Mouse (Mus musculus) heart, postnatal 0 days (tissue): ENCODE data around the gene Ngf. TPM values are rescaled to one million over a fixed set of nuclear protein-coding genes. Genes with fewer than 3 reads are reported as not detected.
A peak's percentile ranks its signal among the peaks of the same experiment; 100 is the strongest.

Experiments
- ATAC-seq: fragments of 200-750 bp; cut with Nextera tagmentation; 2 replicates; pipeline ENCODE4 v1.8.0; 2017; ENCODE audit warnings: low read depth, moderate number of reproducible peaks, moderate library complexity; ENCODE audit not compliant: insufficient read depth
- DNase-seq: peaks from one replicate; pipeline ENCODE4 v3.0.0-alpha.2; 2016; ENCODE audit warnings: low spot score
- H3K27ac ChIP-seq: fragments of 300-500 bp; sonication (generic); 2 replicates; pipeline ENCODE4 v1.5.1; 2014; ENCODE audit warnings: low read depth, mild to moderate bottlenecking
- H3K27me3 ChIP-seq: fragments of 300-500 bp; sonication (generic); 2 replicates; pipeline ENCODE4 v1.6.1; 2014; ENCODE audit warnings: low read length, mixed read lengths; ENCODE audit not compliant: control insufficient read depth, insufficient read depth
- H3K36me3 ChIP-seq: fragments of 300-500 bp; sonication (generic); replicated peaks from 2 replicates; pipeline ENCODE4 v1.6.1; 2014; ENCODE audit warnings: low read length, mixed read lengths; ENCODE audit not compliant: control insufficient read depth, insufficient read depth
- H3K4me1 ChIP-seq: fragments of 300-500 bp; sonication (generic); 2 replicates; pipeline ENCODE4 v1.6.1; 2014; ENCODE audit warnings: antibody characterized with exemption; ENCODE audit not compliant: control insufficient read depth, insufficient read depth
- H3K4me2 ChIP-seq: fragments of 300-500 bp; sonication (generic); 2 replicates; pipeline ENCODE4 v1.6.1; 2014; ENCODE audit warnings: low read depth, mild to moderate bottlenecking, low read length, moderate library complexity
- H3K4me3 ChIP-seq: fragments of 300-500 bp; sonication (generic); 2 replicates; pipeline ENCODE4 v1.5.1; 2014; ENCODE audit warnings: low read depth, low read length
- H3K9ac ChIP-seq: fragments of 300-500 bp; sonication (generic); replicated peaks from 2 replicates; pipeline ENCODE4 v1.6.1; 2014; ENCODE audit warnings: low read depth, low read length, mixed read lengths
- H3K9me3 ChIP-seq: fragments of 300-500 bp; sonication (generic); replicated peaks from 2 replicates; pipeline ENCODE4 v1.6.1; 2016; ENCODE audit warnings: low read length; ENCODE audit not compliant: control insufficient read depth
- CTCF ChIP-seq: IDR thresholded peaks from 2 replicates; pipeline ENCODE4 v1.5.1; 2016; ENCODE audit warnings: antibody characterized with exemption, control low read depth, low read depth
- EP300 ChIP-seq: IDR thresholded peaks from 2 replicates; pipeline ENCODE4 v1.6.1; 2016; ENCODE audit warnings: antibody characterized with exemption, low read depth
- WGBS: fragments of 180-500 bp; shearing (Covaris S2); extraction: QIAGEN DNeasy Blood & Tissue Kit; methylation state at CpG from one replicate; pipeline ENCODE4 v1.1.7; 2014; 5-methylcytosine and 5-hydroxymethylcytosine counted together
- polyA plus RNA-seq: library from polyadenylated mRNA; unstranded; fragments of >200 nt; fragmentation: Nextera tagmentation; extraction: Ambion mirVana; gene quantifications from 2 replicates; pipeline ENCODE4 v1.2.1, GENCODE M21; 2015
- total RNA-seq: library from RNA; depleted of rRNA; stranded (reverse); fragments of >200 nt; gene quantifications from 2 replicates; pipeline ENCODE4 v1.2.3, GENCODE M21; 2014; ENCODE audit warnings: low replicate concordance

Gene Ngf
- total and polyA plus RNA-seq, 2 experiments from 2014 or later, result 3.8 to 4.8 TPM

- H3K9ac ChIP-seq, result no peak overlapping the region
- H3K36me3 ChIP-seq, result no peaks in the 10 kb centered on the region
- no peaks in the 10 kb centered on the region; the same call in 1 of the 2 replicates for H3K4me1 ChIP-seq
- no peak overlapping the region for H3K4me2 ChIP-seq
- H3K27me3 ChIP-seq, result 0 out of 2 replicates have a peak, but pooled peaks cover 7% of the 10 kb centered on the region
- H3K4me3 ChIP-seq, result no peak overlapping the region
- 57% methylated on average over 9 of the region's 9 CpGs for WGBS
- no peak for TF ChIP-seq CTCF
- no peak for TF ChIP-seq EP300
- H3K27ac ChIP-seq, result no peak overlapping the region
- DNase-seq (no peak), ATAC-seq (no peak)
- no peaks in the 10 kb centered on the region for H3K9me3 ChIP-seq
These were observed 6.9 kb upstream of the Ngf start for GRCm38 (mm10) chr3:102462703-102463336.

- Histone ChIP-seq H3K9me3 (no peaks in the 10 kb centered on the region), H3K27ac (no peak overlapping the region), H3K4me2 (no peak overlapping the region), H3K4me3 (no peak overlapping the region), H3K9ac (no peak overlapping the region), H3K36me3 (no peaks in the 10 kb centered on the region), H3K4me1 (no peaks in the 10 kb centered on the region; the same call in 1 of the 2 replicates), H3K27me3 (peaks cover 10% of the 10 kb centered on the region; the same call in 1 of the 2 replicates)
- ATAC-seq, result no peak
- WGBS, result 92% methylated on average over 2 of the region's 2 CpGs
- DNase-seq, result no peak
- TF ChIP-seq EP300 (no peak), CTCF (no peak)
These were observed 6.4 kb upstream of the Ngf start for GRCm38 (mm10) chr3:102463339-102463738.

- Histone ChIP-seq H3K27ac (no peak overlapping the region), H3K9ac (no peak overlapping the region), H3K4me2 (no peak overlapping the region), H3K4me3 (no peak overlapping the region), H3K9me3 (no peaks in the 10 kb centered on the region), H3K36me3 (no peaks in the 10 kb centered on the region), H3K27me3 (peaks cover 39% of the 10 kb centered on the region), H3K4me1 (no peaks in the 10 kb centered on the region; the same call in 1 of the 2 replicates)
- WGBS, result 24% methylated on average over 3 of the region's 3 CpGs
- TF ChIP-seq CTCF, result peak; percentile 86
- TF ChIP-seq EP300, result no peak
- peak; percentile 60 for DNase-seq
- ATAC-seq, result 0 out of 2 replicates have a peak, but pooled peaks have one; percentile 59
These were observed 3.1 kb upstream of the Ngf start for GRCm38 (mm10) chr3:102466587-102466986.

GRCm38 (mm10) chr3:102467121-102467520, 2.6 kb upstream of the Ngf start:
- TF ChIP-seq EP300, result no peak
- no peak for TF ChIP-seq CTCF
- H3K36me3 ChIP-seq, result no peaks in the 10 kb centered on the region
- DNase-seq (no peak), ATAC-seq (no peak)
- WGBS, result 79% methylated on average over 8 of the region's 8 CpGs
- no peaks in the 10 kb centered on the region for H3K9me3 ChIP-seq
- H3K27ac ChIP-seq, result no peak overlapping the region
- H3K4me2 ChIP-seq, result no peak overlapping the region
- H3K9ac ChIP-seq, result no peak overlapping the region
- no peak overlapping the region for H3K4me3 ChIP-seq
- peaks cover 45% of the 10 kb centered on the region for H3K27me3 ChIP-seq
- no peaks in the 10 kb centered on the region; the same call in 1 of the 2 replicates for H3K4me1 ChIP-seq

- no peak for ATAC-seq
- TF ChIP-seq EP300, result no peak
- no peak for TF ChIP-seq CTCF
- H3K4me2 ChIP-seq, result peak overlapping the region; percentile 48
- no peaks in the 10 kb centered on the region for H3K4me1 ChIP-seq
- no peaks in the 10 kb centered on the region for H3K36me3 ChIP-seq
- no peak overlapping the region for H3K27ac ChIP-seq
- no peak for DNase-seq
- no peaks in the 10 kb centered on the region for H3K9me3 ChIP-seq
- WGBS, result 72% methylated on average over 5 of the region's 5 CpGs
- no peak overlapping the region for H3K9ac ChIP-seq
- peaks cover 51% of the 10 kb centered on the region for H3K27me3 ChIP-seq
- H3K4me3 ChIP-seq, result peak overlapping the region; percentile 40
These were observed 1.5 kb downstream of the Ngf start for GRCm38 (mm10) chr3:102471251-102471650.

- Histone ChIP-seq H3K9me3 (no peaks in the 10 kb centered on the region), H3K4me2 (peak overlapping the region; percentile 48), H3K27me3 (peaks cover 51% of the 10 kb centered on the region), H3K4me1 (no peaks in the 10 kb centered on the region), H3K9ac (no peak overlapping the region), H3K36me3 (no peaks in the 10 kb centered on the region), H3K4me3 (peak overlapping the region; percentile 2; the same call in 1 of the 2 replicates), H3K27ac (no peak overlapping the region)
- DNase-seq (no peak), ATAC-seq (no peak)
- TF ChIP-seq EP300 (no peak), CTCF (no peak)
- WGBS, result 48% methylated on average over 5 of the region's 5 CpGs
These were observed 2.1 kb downstream of the Ngf start for GRCm38 (mm10) chr3:102471799-102472198.
